Mouse (Mus musculus) naive thymus-derived CD4-positive, alpha-beta T cell, adult 5 months (primary cell): Measurements from ENCODE around the gene Gm6401. TPM values are rescaled to one million over a fixed set of nuclear protein-coding genes. Genes with fewer than 3 reads are reported as not detected.

Experiments
- polyA plus RNA-seq: library from polyadenylated mRNA; unstranded; fragments of 100-300 nt; shearing (Covaris generic); gene quantifications from one replicate; pipeline ENCODE4 v1.2.1, GENCODE M21; 2017

Gm6401 gene
- not detected for polyA plus RNA-seq

GRCm38 (mm10) chr14:41967827-41968226 is at the start of gene Gm6401:
Gm6401 (minus strand) TSS chr14:41967927.

GRCm38 (mm10) chr14:41983225-41983624 is 15.5 kb upstream of the Gm6401 start, which contains the start of gene Gm3543:
Gm3543 (minus strand) TSS chr14:41983325.

GRCm38 (mm10) chr14:41943695-41944094 is 24.0 kb downstream of the Gm6401 start, which contains the start of gene 1700024B05Rik:
1700024B05Rik (plus strand) TSS chr14:41943995.

GRCm38 (mm10) chr14:41924649-41925048 is 43.1 kb downstream of the Gm6401 start, which contains the start of gene 1700049E17Rik1:
1700049E17Rik1 (plus strand) TSS chr14:41924949.

Other genes with a start within 250 kb of the Gm6401 start
- not detected for gene Gm7929, start 217.3 kb downstream of the Gm6401 start, polyA plus RNA-seq
- not detected for gene Gm47189, start 195.5 kb downstream of the Gm6401 start, polyA plus RNA-seq
- not detected for gene Gm7980, start 60.6 kb downstream of the Gm6401 start, polyA plus RNA-seq
- gene 1700049E17Rik1, start 43.0 kb downstream of the Gm6401 start, polyA plus RNA-seq: not detected
- not detected for gene 1700024B05Rik, start 23.9 kb downstream of the Gm6401 start, polyA plus RNA-seq
- not detected for gene Gm3543, start 15.4 kb upstream of the Gm6401 start, polyA plus RNA-seq
- gene Gm7951, start 149.4 kb upstream of the Gm6401 start, polyA plus RNA-seq: not detected
- not detected for gene Gm17027, start 194.7 kb upstream of the Gm6401 start, polyA plus RNA-seq
- gene Gm3573, start 222.9 kb upstream of the Gm6401 start, polyA plus RNA-seq: not detected